Mouse (Mus musculus): Measurements from ENCODE around the gene Tmco1. TPM values are rescaled to one million over a fixed set of nuclear protein-coding genes. Genes with fewer than 3 reads are reported as not detected.

The Tmco1 gene
- polyA plus RNA-seq, 1 experiment from 2014 or later: 83.8 TPM

DNA sequence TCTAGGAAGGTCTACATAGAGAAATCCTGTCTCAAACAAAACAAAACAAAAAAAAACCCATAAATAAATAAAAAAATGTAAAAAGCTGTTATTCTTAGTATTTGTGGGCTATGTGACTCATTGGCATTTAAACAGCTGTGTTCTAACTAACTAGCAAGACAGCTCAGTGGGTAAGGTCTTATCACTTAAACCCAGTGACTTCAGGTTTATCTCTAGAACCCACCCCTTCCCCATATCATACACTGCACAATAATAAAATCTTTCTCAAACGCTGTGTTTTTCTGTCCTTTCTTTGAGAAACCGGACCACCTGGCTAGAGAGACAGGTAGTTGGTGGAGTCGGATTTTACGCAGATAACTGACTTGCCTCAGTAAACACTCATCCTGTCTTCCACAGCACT is 59.8 kb downstream of the Tmco1 start:
- WGBS: 92% methylated on average over 4 of the region's 4 CpGs

DNA sequence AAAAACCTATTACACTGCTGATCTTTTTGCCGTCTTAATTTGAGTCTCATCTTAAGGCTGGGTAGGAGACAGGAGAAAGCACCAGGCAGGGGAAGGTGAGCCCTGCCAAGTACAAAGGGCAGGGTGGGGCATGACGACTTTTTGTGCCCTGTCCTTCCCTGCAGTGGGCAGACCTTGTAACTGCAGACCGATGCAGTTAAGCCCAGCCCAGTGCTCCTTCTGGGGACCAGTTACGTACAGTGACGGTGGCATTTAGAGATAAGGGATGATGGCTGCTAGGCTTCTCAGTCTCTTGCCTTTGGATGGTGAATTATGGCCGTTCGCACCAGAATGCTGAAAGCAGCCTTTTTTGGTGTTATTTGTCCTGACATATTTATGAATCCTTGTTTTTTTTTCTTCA is 60.3 kb downstream of the Tmco1 start:
- no peaks in the 10 kb centered on the region for H3K27me3 ChIP-seq (replicated peaks)
- H3K27ac ChIP-seq: no peak overlapping the region
- 81% methylated on average over 7 of the region's 7 CpGs for WGBS
- peaks cover 17% of the 10 kb centered on the region; the same call in 1 of the 2 replicates for H3K36me3 ChIP-seq
- no peak for ATAC-seq (ENCODE audit: low FRiP score, low read depth)
- H3K9me3 ChIP-seq: no peaks in the 10 kb centered on the region
- H3K9ac ChIP-seq: no peak overlapping the region
- H3K4me2 ChIP-seq (replicated peaks): no peak overlapping the region
- no peak overlapping the region for H3K4me3 ChIP-seq
- H3K4me1 ChIP-seq: no peaks in the 10 kb centered on the region

More for the DNA sequence above, 59.8 kb downstream of the Tmco1 start:
- Histone ChIP-seq H3K4me1 (no peaks in the 10 kb centered on the region), H3K27ac (no peak overlapping the region), H3K27me3 (replicated peaks) (no peaks in the 10 kb centered on the region), H3K4me3 (no peak overlapping the region), H3K9ac (no peak overlapping the region), H3K36me3 (peaks cover 17% of the 10 kb centered on the region; the same call in 1 of the 2 replicates), H3K9me3 (no peaks in the 10 kb centered on the region), H3K4me2 (replicated peaks) (no peak overlapping the region)
- ATAC-seq (ENCODE audit: low FRiP score, low read depth): no peak

- Histone ChIP-seq H3K9me3 (no peaks in the 10 kb centered on the region), H3K9ac (no peak overlapping the region), H3K36me3 (peaks cover 17% of the 10 kb centered on the region; the same call in 1 of the 2 replicates), H3K4me3 (no peak overlapping the region), H3K4me1 (peaks cover 6% of the 10 kb centered on the region), H3K27ac (no peak overlapping the region), H3K4me2 (replicated peaks) (no peak overlapping the region), H3K27me3 (replicated peaks) (no peaks in the 10 kb centered on the region; the same call in 1 of the 2 replicates)
- WGBS: 11% methylated on average over 7 of the region's 7 CpGs
- ATAC-seq (ENCODE audit: low FRiP score, low read depth): no peak
Measured at GRCm38 (mm10) chr1:167369905-167370304, 61.7 kb downstream of the Tmco1 start.

DNA sequence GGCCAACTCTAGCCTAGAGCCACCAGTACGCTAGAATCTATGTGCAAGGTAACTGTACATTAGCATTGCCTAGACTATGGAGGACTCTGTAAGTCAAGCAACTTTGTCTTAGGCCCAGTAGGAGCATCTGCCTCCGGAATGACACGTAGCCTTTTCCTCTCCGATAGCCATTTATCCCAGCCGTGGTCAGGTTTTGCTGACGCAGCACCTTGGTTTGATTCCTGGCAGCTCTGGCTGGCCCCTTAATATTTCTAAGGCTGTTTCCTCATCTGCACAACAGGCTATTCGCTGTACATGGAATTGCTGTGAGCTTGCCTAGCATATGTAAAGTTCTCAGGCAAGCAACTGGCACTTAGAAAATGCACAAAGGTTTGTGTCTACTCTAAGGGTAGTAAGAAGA is 64.6 kb downstream of the Tmco1 start:
- H3K27me3 ChIP-seq (replicated peaks): no peaks in the 10 kb centered on the region; the same call in 1 of the 2 replicates
- 92% methylated on average over 7 of the region's 7 CpGs for WGBS
- peaks cover 6% of the 10 kb centered on the region for H3K4me1 ChIP-seq
- no peak overlapping the region for H3K4me2 ChIP-seq (replicated peaks)
- no peaks in the 10 kb centered on the region for H3K9me3 ChIP-seq
- H3K4me3 ChIP-seq: no peak overlapping the region
- H3K36me3 ChIP-seq: peaks cover 5% of the 10 kb centered on the region; the same call in 1 of the 2 replicates
- no peak for ATAC-seq (ENCODE audit: low FRiP score, low read depth)
- no peak overlapping the region for H3K27ac ChIP-seq
- no peak overlapping the region for H3K9ac ChIP-seq

- WGBS: 20% methylated on average over 15 of the region's 15 CpGs
- peaks cover 6% of the 10 kb centered on the region for H3K4me1 ChIP-seq
- no peak overlapping the region for H3K9ac ChIP-seq
- H3K27ac ChIP-seq: no peak overlapping the region
- H3K27me3 ChIP-seq (replicated peaks): no peaks in the 10 kb centered on the region; the same call in 1 of the 2 replicates
- peak; percentile 68 for ATAC-seq (ENCODE audit: low FRiP score, low read depth)
- H3K4me3 ChIP-seq: no peak overlapping the region
- H3K36me3 ChIP-seq: peaks cover 2% of the 10 kb centered on the region; the same call in 1 of the 2 replicates
- H3K9me3 ChIP-seq: no peaks in the 10 kb centered on the region
- H3K4me2 ChIP-seq (replicated peaks): peak overlapping the region; percentile 23
Measured at GRCm38 (mm10) chr1:167374003-167374784, 66.0 kb downstream of the Tmco1 start.

DNA sequence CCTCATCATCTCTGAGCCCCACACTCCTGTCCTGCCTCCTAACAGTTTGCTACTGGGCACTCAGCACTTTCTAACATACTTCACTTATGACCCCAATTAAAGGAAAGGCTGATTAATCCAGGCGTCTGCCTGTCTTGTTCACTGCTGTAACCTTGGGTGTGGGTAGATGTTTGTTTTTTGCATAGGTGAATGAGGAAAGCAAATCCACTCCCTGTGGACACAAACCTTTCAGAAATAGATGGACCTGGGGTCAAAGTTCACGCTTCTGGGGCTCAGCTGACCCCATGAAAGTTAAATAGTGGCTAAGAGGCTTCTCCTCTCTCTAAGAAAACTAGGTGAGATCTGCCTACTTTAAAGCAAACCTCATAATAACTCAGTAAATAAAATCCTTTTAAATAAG is 66.8 kb downstream of the Tmco1 start:
- Histone ChIP-seq H3K36me3 (no peaks in the 10 kb centered on the region; the same call in 1 of the 2 replicates), H3K4me3 (no peak overlapping the region), H3K4me1 (peaks cover 6% of the 10 kb centered on the region), H3K27ac (no peak overlapping the region), H3K9ac (no peak overlapping the region), H3K27me3 (replicated peaks) (no peaks in the 10 kb centered on the region; the same call in 1 of the 2 replicates), H3K9me3 (no peaks in the 10 kb centered on the region), H3K4me2 (replicated peaks) (no peak overlapping the region)
- 58% methylated on average over 2 of the region's 2 CpGs for WGBS
- no peak for ATAC-seq (ENCODE audit: low FRiP score, low read depth)

DNA sequence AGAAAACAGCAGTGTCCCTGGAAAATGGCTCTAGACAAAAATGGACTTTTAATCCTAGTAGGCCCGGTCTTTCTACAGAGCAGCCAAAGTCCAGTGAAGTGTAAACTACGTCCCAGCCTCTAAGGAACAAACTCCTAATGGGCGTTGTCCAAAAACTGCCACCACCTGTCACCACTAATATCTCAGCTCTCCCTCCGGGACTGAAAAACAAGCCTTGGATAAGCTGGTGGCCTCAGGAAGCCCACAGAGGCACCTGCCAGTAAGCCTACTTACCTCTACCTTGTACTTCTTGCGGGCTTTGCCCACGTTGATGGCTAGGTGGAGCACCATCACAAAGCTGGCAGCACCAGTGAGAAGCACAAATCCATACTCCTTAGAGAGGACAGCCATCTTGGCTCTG is 69.8 kb downstream of the Tmco1 start:
- no peak overlapping the region for H3K9ac ChIP-seq
- no peaks in the 10 kb centered on the region for H3K9me3 ChIP-seq
- H3K4me2 ChIP-seq (replicated peaks): no peak overlapping the region
- H3K4me1 ChIP-seq: peaks cover 11% of the 10 kb centered on the region
- WGBS: 75% methylated on average over 6 of the region's 6 CpGs
- H3K27me3 ChIP-seq (replicated peaks): no peaks in the 10 kb centered on the region; the same call in 1 of the 2 replicates
- no peak for ATAC-seq (ENCODE audit: low FRiP score, low read depth)
- no peak overlapping the region for H3K27ac ChIP-seq
- H3K36me3 ChIP-seq: no peaks in the 10 kb centered on the region; the same call in 1 of the 2 replicates
- no peak overlapping the region for H3K4me3 ChIP-seq

DNA sequence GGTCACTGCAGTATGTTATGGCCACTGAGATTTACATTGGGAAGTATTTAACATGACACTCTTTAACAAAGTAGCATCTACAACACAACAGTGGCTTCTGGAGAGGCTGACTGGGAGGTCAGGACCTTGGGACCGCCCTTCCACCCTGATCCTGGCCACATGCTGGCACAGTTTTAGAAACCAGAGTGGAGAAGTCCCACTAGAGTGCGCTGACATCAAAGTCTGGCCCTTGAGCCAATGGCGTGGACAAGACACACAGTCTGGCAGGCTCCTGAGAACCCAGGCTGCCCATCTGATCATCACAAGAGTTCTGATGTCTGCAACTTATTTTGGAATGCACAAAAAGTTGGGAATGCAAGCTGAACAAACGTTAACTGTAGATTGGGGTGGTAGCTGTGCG is 71.6 kb downstream of the Tmco1 start:
- no peaks in the 10 kb centered on the region; the same call in 1 of the 2 replicates for H3K27me3 ChIP-seq (replicated peaks)
- no peaks in the 10 kb centered on the region; the same call in 1 of the 2 replicates for H3K36me3 ChIP-seq
- H3K9ac ChIP-seq: no peak overlapping the region
- peaks cover 6% of the 10 kb centered on the region; the same call in 1 of the 2 replicates for H3K4me1 ChIP-seq
- no peak overlapping the region for H3K4me2 ChIP-seq (replicated peaks)
- no peaks in the 10 kb centered on the region for H3K9me3 ChIP-seq
- H3K4me3 ChIP-seq: no peak overlapping the region
- ATAC-seq (ENCODE audit: low FRiP score, low read depth): no peak
- 79% methylated on average over 5 of the region's 5 CpGs for WGBS
- no peak overlapping the region for H3K27ac ChIP-seq

DNA sequence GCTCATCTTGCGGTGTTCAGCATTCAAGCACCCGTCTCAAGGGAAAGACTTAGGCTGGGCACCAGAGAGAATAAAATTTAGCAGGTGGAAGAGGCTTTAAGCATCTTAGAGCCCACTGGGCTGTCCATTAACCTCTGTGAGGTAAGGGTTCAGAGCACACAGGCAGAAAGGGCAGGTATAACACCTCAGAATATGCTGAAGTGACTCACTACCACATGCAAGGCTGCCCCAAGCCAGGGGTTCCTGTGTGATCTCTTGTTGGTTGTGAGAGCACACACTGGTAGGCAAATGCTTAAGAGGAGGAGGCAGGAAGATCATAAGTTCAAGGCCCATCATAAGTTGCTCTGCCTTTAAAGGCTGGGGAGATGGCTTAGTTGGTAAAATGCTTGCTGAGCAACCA is 72.0 kb downstream of the Tmco1 start:
- Histone ChIP-seq H3K27me3 (replicated peaks) (no peaks in the 10 kb centered on the region), H3K36me3 (no peaks in the 10 kb centered on the region; the same call in 1 of the 2 replicates), H3K27ac (no peak overlapping the region), H3K4me2 (replicated peaks) (no peak overlapping the region), H3K9me3 (no peaks in the 10 kb centered on the region), H3K4me3 (no peak overlapping the region), H3K9ac (no peak overlapping the region), H3K4me1 (0 out of 2 replicates have a peak, but pooled peaks cover 6% of the 10 kb centered on the region)
- WGBS: 88% methylated on average over 2 of the region's 2 CpGs
- ATAC-seq (ENCODE audit: low FRiP score, low read depth): no peak

DNA sequence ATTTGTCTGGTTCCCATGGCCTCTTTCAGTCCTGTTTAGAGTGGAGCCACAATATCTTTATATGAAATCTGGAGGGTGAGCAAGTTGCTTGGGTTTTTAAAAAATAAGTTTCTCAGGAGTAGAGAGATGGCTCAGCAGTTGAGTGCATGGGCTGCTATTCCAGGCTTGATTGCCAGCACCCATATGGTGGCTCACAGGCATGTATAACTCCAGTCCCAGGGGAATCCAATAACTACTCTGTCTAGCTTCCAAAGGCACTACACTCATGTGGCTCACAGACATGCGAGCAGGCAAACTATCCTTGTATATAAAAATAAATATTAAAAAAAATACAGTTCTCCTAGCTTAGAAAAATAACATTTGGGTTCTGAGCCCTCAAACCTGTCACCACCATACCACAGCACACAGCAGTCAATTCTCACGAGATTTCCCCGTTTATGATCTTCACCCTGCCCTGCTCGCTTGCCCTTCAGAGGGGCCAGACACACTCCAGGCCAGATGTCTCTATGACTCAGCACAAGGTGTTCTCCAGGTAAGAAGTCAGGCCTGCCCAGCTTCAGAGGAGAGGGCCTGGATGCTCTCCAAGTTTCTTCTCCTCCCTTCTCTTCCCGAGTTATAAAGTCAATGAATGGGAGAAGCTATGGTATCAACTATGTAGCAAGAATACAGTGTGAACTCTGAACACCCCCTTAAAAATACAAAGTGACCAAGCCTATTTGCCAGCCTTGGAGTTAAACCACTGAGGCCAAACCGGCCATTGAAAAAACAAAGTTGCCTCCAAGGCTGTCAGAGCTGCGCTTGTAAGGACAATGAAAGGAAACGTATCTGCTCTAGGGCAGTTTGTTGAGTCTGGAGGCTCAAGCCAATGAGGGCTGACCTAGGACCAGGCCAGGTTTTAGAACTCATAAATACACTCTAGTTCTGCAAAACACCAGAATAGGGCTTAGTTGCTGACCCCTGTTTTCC is 73.2 kb downstream of the Tmco1 start:
- Histone ChIP-seq H3K9me3 (no peaks in the 10 kb centered on the region), H3K4me1 (0 out of 2 replicates have a peak, but pooled peaks cover 6% of the 10 kb centered on the region), H3K9ac (no peak overlapping the region), H3K27me3 (replicated peaks) (no peaks in the 10 kb centered on the region), H3K4me2 (replicated peaks) (no peak overlapping the region), H3K4me3 (no peak overlapping the region), H3K27ac (no peak overlapping the region), H3K36me3 (no peaks in the 10 kb centered on the region; the same call in 1 of the 2 replicates)
- WGBS: 83% methylated on average over 8 of the region's 8 CpGs
- ATAC-seq (ENCODE audit: low FRiP score, low read depth): no peak

GRCm38 (mm10) chr1:167382316-167382715 is 74.1 kb downstream of the Tmco1 start:
- no peak overlapping the region for H3K27ac ChIP-seq
- 77% methylated on average over 7 of the region's 7 CpGs for WGBS
- no peaks in the 10 kb centered on the region for H3K27me3 ChIP-seq (replicated peaks)

DNA sequence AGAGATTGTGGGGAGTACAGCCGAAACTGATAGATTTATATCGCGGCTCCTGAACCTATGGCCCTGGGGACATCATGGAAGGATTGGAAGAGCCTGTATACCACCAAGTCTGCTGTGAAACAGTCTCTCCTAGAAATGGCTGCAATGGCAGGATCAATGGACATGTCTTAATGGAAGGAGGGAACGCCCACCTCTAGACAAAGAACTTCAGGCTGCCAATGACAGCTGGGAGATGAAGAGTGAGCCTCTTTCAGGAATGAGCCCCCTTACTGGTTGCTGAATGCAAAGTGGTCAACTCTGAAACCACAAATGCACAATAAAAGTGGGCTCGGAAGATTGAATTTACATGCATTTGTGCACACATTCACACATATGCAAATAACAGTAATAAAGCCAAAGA is 74.6 kb downstream of the Tmco1 start:
- Histone ChIP-seq H3K27me3 (replicated peaks) (no peaks in the 10 kb centered on the region), H3K4me1 (0 out of 2 replicates have a peak, but pooled peaks cover 6% of the 10 kb centered on the region), H3K27ac (no peak overlapping the region), H3K36me3 (no peaks in the 10 kb centered on the region), H3K4me2 (replicated peaks) (no peak overlapping the region), H3K4me3 (no peak overlapping the region), H3K9me3 (no peaks in the 10 kb centered on the region), H3K9ac (no peak overlapping the region)
- no peak for ATAC-seq (ENCODE audit: low FRiP score, low read depth)
- WGBS: 64% methylated on average over 5 of the region's 5 CpGs

More at GRCm38 (mm10) chr1:167382316-167382715, 74.1 kb downstream of the Tmco1 start:
- no peaks in the 10 kb centered on the region for H3K9me3 ChIP-seq
- no peak overlapping the region for H3K4me3 ChIP-seq
- 0 out of 2 replicates have a peak, but pooled peaks cover 6% of the 10 kb centered on the region for H3K4me1 ChIP-seq
- no peak overlapping the region for H3K9ac ChIP-seq
- ATAC-seq (ENCODE audit: low FRiP score, low read depth): no peak
- no peaks in the 10 kb centered on the region for H3K36me3 ChIP-seq
- H3K4me2 ChIP-seq (replicated peaks): no peak overlapping the region
